Mouse (Mus musculus) heart, embryonic 14.5 days (tissue): ENCODE results near the gene Dhx29. TPM values are rescaled to one million over a fixed set of nuclear protein-coding genes. Genes with fewer than 3 reads are reported as not detected.

Experiments used
- ATAC-seq: fragments of 200-750 bp; cut with Nextera tagmentation; 2 replicates; pipeline ENCODE4 v1.8.0; 2017; ENCODE audit warnings: low read depth, moderate TSS enrichment; ENCODE audit not compliant: insufficient number of reproducible peaks, insufficient read depth, low FRiP score
- H3K27ac ChIP-seq, 2 experiments: fragments of 200-500 bp in 1 of 2; fragments of 300-500 bp in 1 of 2; sonication (generic) in 1 of 2; replicated peaks in 1 of 2; 2 replicates each; pipeline ENCODE4 v1.5.1; 2012 to 2014; ENCODE audit warnings: low read depth in 2 of 2, low read length in 2 of 2, control low read depth in 1 of 2, mild to moderate bottlenecking in 1 of 2, mixed read lengths in 1 of 2; ENCODE audit not compliant: control insufficient read depth in 1 of 2, insufficient read depth in 1 of 2
- H3K27me3 ChIP-seq: fragments of 300-500 bp; sonication (generic); 2 replicates; pipeline ENCODE4 v1.6.1; 2014; ENCODE audit warnings: mild to moderate bottlenecking, low read length, control low read depth; ENCODE audit not compliant: control insufficient read depth, insufficient read depth
- H3K36me3 ChIP-seq: fragments of 300-500 bp; sonication (generic); 2 replicates; pipeline ENCODE4 v1.6.1; 2014; ENCODE audit warnings: mild to moderate bottlenecking, control low read depth, low read length, mixed read lengths; ENCODE audit not compliant: control insufficient read depth, insufficient read depth
- H3K4me1 ChIP-seq, 2 experiments: fragments of 200-500 bp in 1 of 2; fragments of 300-500 bp in 1 of 2; sonication (generic) in 1 of 2; 2 replicates each; pipeline ENCODE4 v1.6.1; 2012 to 2014; ENCODE audit warnings: low read length in 2 of 2, control low read depth in 1 of 2, mixed read lengths in 1 of 2; ENCODE audit not compliant: control insufficient read depth in 2 of 2, insufficient read depth in 2 of 2
- H3K4me2 ChIP-seq: fragments of 300-500 bp; sonication (generic); 2 replicates; pipeline ENCODE4 v1.6.1; 2014; ENCODE audit warnings: mild to moderate bottlenecking, low read length
- H3K4me3 ChIP-seq, 2 experiments: fragments of 200-500 bp in 1 of 2; fragments of 300-500 bp in 1 of 2; sonication (generic) in 1 of 2; 2 replicates each; pipeline ENCODE4 v1.5.1; 2012 to 2014; ENCODE audit warnings: low read length in 2 of 2, mild to moderate bottlenecking in 2 of 2, control low read depth in 1 of 2, low read depth in 1 of 2, moderate library complexity in 1 of 2; ENCODE audit not compliant: control insufficient read depth in 1 of 2, insufficient read depth in 1 of 2
- H3K9ac ChIP-seq: fragments of 300-500 bp; sonication (generic); 2 replicates; pipeline ENCODE4 v1.6.1; 2014; ENCODE audit warnings: mild to moderate bottlenecking, low read length
- H3K9me3 ChIP-seq: fragments of 300-500 bp; sonication (generic); 2 replicates; pipeline ENCODE4 v1.6.1; 2016; ENCODE audit warnings: low read length, control low read depth; ENCODE audit not compliant: control insufficient read depth
- WGBS: fragments of 180-500 bp; shearing (Covaris S2); extraction: QIAGEN DNeasy Blood & Tissue Kit; methylation state at CpG from one replicate; pipeline ENCODE4 v1.1.7; 2014; 5-methylcytosine and 5-hydroxymethylcytosine counted together
- polyA plus RNA-seq: library from polyadenylated mRNA; unstranded; fragments of >200 nt; fragmentation: Nextera tagmentation; extraction: Ambion mirVana; gene quantifications from 2 replicates; pipeline ENCODE4 v1.2.1, GENCODE M21; 2014

The Dhx29 gene
- 11.8 and 16.7 TPM in 2 replicates for polyA plus RNA-seq

GRCm38 (mm10) chr13:112927287-112928001, at the start of gene Dhx29, which contains the start of gene Mtrex:
Gene Dhx29 (plus strand): TSS chr13:112927454.
Gene Mtrex (minus strand): TSS chr13:112927398.
- peak within 1 kb of the TSS; percentile 73 to 86 for H3K27ac ChIP-seq
- peak within 1 kb of the TSS; percentile 90 for H3K9ac ChIP-seq
- peak; percentile 98 for ATAC-seq
- no peaks in the 10 kb centered on the region for H3K27me3 ChIP-seq
- no peaks in the 10 kb centered on the region for H3K9me3 ChIP-seq
- H3K4me2 ChIP-seq = peak within 1 kb of the TSS; percentile 71
- H3K4me1 ChIP-seq = peaks cover 4 to 22% of the 10 kb centered on the region in 2 experiments; a peak in 3 of 4 replicates
- peaks cover 26% of the 10 kb centered on the region for H3K36me3 ChIP-seq
- peak within 1 kb of the TSS; percentile 75 to 94 for H3K4me3 ChIP-seq
- under 1% methylated on average over 57 of the region's 57 CpGs for WGBS

GRCm38 (mm10) chr13:112887234-112887633, 40.0 kb upstream of the Dhx29 start:
- ATAC-seq = no peak
- Histone ChIP-seq H3K4me2 (no peak overlapping the region), H3K36me3 (peaks cover 88% of the 10 kb centered on the region), H3K27me3 (no peaks in the 10 kb centered on the region), H3K4me3 (no peak overlapping the region), H3K9me3 (no peaks in the 10 kb centered on the region), H3K4me1 (no peaks in the 10 kb centered on the region), H3K27ac (no peak overlapping the region), H3K9ac (no peak overlapping the region)
- 88% methylated on average over 12 of the region's 12 CpGs for WGBS

GRCm38 (mm10) chr13:112902176-112902575, 25.1 kb upstream of the Dhx29 start:
- 88% methylated on average over 3 of the region's 3 CpGs for WGBS
- Histone ChIP-seq H3K4me3 (no peak overlapping the region), H3K4me2 (no peak overlapping the region), H3K27ac (no peak overlapping the region), H3K27me3 (no peaks in the 10 kb centered on the region), H3K9ac (no peak overlapping the region), H3K36me3 (peaks cover 97% of the 10 kb centered on the region), H3K4me1 (no peaks in the 10 kb centered on the region), H3K9me3 (no peaks in the 10 kb centered on the region)
- ATAC-seq = no peak

DNA sequence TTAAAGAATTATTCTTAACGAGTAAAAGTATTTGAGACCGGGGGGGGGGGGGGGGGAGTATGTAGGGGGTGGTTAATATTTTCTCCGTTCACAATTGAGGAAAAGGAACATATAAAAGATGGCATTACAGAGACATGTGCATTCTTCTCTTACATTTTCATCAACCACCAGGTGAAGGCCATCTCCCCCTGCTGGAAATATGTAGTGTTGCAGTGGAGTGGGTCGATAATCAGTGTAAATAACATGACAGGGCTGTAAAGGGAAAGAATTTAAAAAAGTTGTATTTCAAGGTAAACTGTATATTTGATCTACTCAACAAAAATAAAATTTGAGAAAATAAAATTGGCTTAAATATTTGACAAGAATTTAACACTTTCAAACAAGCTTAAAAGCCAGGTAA, 17.6 kb upstream of the Dhx29 start:
- no peak overlapping the region for H3K9ac ChIP-seq
- H3K4me2 ChIP-seq = no peak overlapping the region
- ATAC-seq = no peak
- no peak overlapping the region for H3K4me3 ChIP-seq
- H3K36me3 ChIP-seq = peaks cover 85% of the 10 kb centered on the region
- no peaks in the 10 kb centered on the region for H3K9me3 ChIP-seq
- H3K4me1 ChIP-seq = no peaks in the 10 kb centered on the region
- 66% methylated on average over 4 of the region's 4 CpGs for WGBS
- no peak overlapping the region for H3K27ac ChIP-seq
- no peaks in the 10 kb centered on the region for H3K27me3 ChIP-seq

DNA sequence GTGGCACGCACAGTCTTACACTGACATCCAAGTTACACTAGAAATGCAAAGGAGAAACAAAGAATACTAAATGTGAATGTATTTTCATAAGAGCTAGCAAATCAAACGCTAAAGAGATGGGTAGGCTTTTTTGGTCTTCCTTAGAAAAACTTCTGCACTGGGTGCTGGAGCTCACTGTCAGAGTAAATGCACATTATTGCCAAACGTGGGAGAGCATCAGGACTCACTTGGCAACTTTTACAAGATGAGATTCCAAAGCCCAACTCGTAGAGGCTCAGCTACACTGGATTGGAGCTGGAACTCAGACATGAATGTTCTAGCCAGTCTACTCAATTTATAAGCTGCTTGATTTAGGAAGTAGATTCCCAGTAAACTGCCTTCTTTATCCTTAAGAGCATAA, 16.8 kb upstream of the Dhx29 start:
- Histone ChIP-seq H3K9me3 (no peaks in the 10 kb centered on the region), H3K36me3 (peaks cover 81% of the 10 kb centered on the region)
- WGBS = 88% methylated on average over 4 of the region's 4 CpGs

DNA sequence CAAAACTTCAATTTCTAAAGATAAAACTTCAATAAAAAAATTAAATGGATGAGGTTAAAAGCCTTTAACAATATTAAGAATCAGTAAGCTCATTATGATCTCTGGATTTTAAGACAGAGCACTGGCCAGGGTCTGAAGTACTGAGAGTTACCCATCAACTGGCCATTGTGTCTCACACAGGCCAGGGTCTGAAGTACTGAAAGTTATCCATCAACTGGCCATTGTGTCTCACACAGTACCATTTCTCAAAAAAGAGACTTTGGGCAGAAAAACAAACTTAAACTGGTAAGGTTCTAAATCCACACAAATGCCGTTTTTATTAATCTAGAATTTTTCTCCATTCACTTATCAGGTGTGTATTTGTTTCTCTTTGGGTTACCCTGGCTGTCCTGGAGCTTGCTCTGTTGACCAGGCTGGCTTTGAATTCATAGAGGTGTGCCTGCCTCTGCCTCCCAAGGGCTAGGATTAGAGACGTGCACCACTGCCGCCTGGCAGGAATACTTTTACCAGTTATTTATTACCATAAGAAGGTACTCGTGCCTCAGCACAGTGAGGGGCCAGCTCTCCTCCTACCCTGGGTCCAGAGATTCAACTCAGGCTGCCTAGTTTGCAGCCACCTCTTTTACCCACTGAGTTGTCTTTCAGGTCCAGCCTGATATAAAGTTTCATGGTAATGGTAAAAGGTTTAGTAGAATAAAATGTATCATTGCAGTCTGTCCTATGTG, 8.0 kb upstream of the Dhx29 start:
- H3K36me3 ChIP-seq = peaks cover 59% of the 10 kb centered on the region
- no peak overlapping the region for H3K4me2 ChIP-seq
- no peak overlapping the region for H3K9ac ChIP-seq
- no peaks in the 10 kb centered on the region for H3K9me3 ChIP-seq
- ATAC-seq = no peak
- no peaks in the 10 kb centered on the region for H3K27me3 ChIP-seq
- H3K27ac ChIP-seq = no peak overlapping the region
- 78% methylated on average over 4 of the region's 4 CpGs for WGBS
- H3K4me1 ChIP-seq = no peaks in the 10 kb centered on the region
- no peak overlapping the region for H3K4me3 ChIP-seq

More for the DNA sequence above, 16.8 kb upstream of the Dhx29 start:
- Histone ChIP-seq H3K9ac (no peak overlapping the region), H3K4me1 (no peaks in the 10 kb centered on the region), H3K27me3 (no peaks in the 10 kb centered on the region), H3K4me2 (no peak overlapping the region), H3K4me3 (no peak overlapping the region), H3K27ac (no peak overlapping the region)
- ATAC-seq = no peak

- H3K27ac ChIP-seq = no peak overlapping the region
- 87% methylated on average over 3 of the region's 3 CpGs for WGBS
- no peak for ATAC-seq
- peaks cover 48% of the 10 kb centered on the region for H3K36me3 ChIP-seq
- no peak overlapping the region for H3K4me3 ChIP-seq
- H3K9me3 ChIP-seq = no peaks in the 10 kb centered on the region
- no peak overlapping the region for H3K4me2 ChIP-seq
- peaks cover 1 to 9% of the 10 kb centered on the region in 2 experiments; a peak in 3 of 4 replicates for H3K4me1 ChIP-seq
- no peak overlapping the region for H3K9ac ChIP-seq
- H3K27me3 ChIP-seq = no peaks in the 10 kb centered on the region
Observed at GRCm38 (mm10) chr13:112920906-112921305, 6.3 kb upstream of the Dhx29 start.
